Mouse (Mus musculus) MEL (cell line): ENCODE measurements around the gene Acrbp. TPM values are rescaled to one million over a fixed set of nuclear protein-coding genes. Genes with fewer than 3 reads are reported as not detected.

Source experiments
- DNase-seq: peaks from one replicate; pipeline ENCODE4 v3.0.0; 2011; ENCODE audit warnings: low read depth, low spot score
- H3K27ac ChIP-seq: 2 replicates; pipeline ENCODE4 v1.5.1; 2012; ENCODE audit warnings: low read depth, mild to moderate bottlenecking, control low read depth, low read length, moderate library complexity; ENCODE audit not compliant: control insufficient read depth
- H3K27me3 ChIP-seq, 2 experiments: fragments of 150-350 bp in 1 of 2; sonication (generic) in 1 of 2; 2 replicates each; pipeline ENCODE4 v1.6.1; 2012; ENCODE audit warnings: low read length in 2 of 2, mild to moderate bottlenecking in 2 of 2, improper control_type of control experiment in 1 of 2, moderate library complexity in 1 of 2; ENCODE audit not compliant: insufficient read depth in 2 of 2, control insufficient read depth in 1 of 2
- H3K36me3 ChIP-seq, 2 experiments: 2 replicates each; pipeline ENCODE4 v1.6.1; 2012 to 2014; ENCODE audit warnings: low read length in 2 of 2, improper control_type of control experiment in 1 of 2, inconsistent platforms in 1 of 2, mild to moderate bottlenecking in 1 of 2; ENCODE audit not compliant: insufficient read depth in 2 of 2, control insufficient read depth in 1 of 2
- H3K4me1 ChIP-seq, 2 experiments: fragments of 150-350 bp in 1 of 2; sonication (generic) in 1 of 2; 2 replicates each; pipeline ENCODE4 v1.6.1; 2012; ENCODE audit warnings: low read length in 2 of 2, improper control_type of control experiment in 1 of 2, mild to moderate bottlenecking in 1 of 2; ENCODE audit not compliant: insufficient read depth in 2 of 2, control insufficient read depth in 1 of 2
- H3K4me3 ChIP-seq, 2 experiments: fragments of 150-350 bp in 1 of 2; sonication (generic) in 1 of 2; 2 replicates each; pipeline ENCODE4 v1.5.1; 2012; ENCODE audit warnings: low read depth in 2 of 2, low read length in 2 of 2, mild to moderate bottlenecking in 2 of 2, moderate library complexity in 2 of 2, control low read depth in 1 of 2, improper control_type of control experiment in 1 of 2; ENCODE audit not compliant: control insufficient read depth in 1 of 2, insufficient read depth in 1 of 2
- H3K79me2 ChIP-seq: 2 replicates; pipeline ENCODE4 v1.6.1; 2012; ENCODE audit warnings: mild to moderate bottlenecking, low read length, moderate library complexity; ENCODE audit not compliant: control insufficient read depth, poor library complexity, insufficient read depth
- H3K9ac ChIP-seq: 2 replicates; pipeline ENCODE4 v1.6.1; 2012; ENCODE audit warnings: low read depth, mild to moderate bottlenecking, control low read depth, low read length, moderate library complexity; ENCODE audit not compliant: control insufficient read depth, poor library complexity, severe bottlenecking
- H3K9me3 ChIP-seq: fragments of 150-350 bp; sonication (generic); replicated peaks from 2 replicates; pipeline ENCODE4 v1.6.1; 2012; ENCODE audit warnings: mild to moderate bottlenecking, low read length, improper control_type of control experiment, moderate library complexity; ENCODE audit not compliant: insufficient read depth
- CHD1 ChIP-seq: IDR thresholded peaks from 2 replicates; pipeline ENCODE4 v1.6.1; 2012; ENCODE audit warnings: low read depth, mild to moderate bottlenecking, inconsistent platforms, low read length, improper control_type of control experiment
- CHD2 ChIP-seq: IDR thresholded peaks from 2 replicates; pipeline ENCODE4 v1.6.1; 2011; ENCODE audit warnings: low read length, improper control_type of control experiment
- CTCF ChIP-seq, 3 experiments: IDR thresholded peaks in 2 of 3; conservative IDR thresholded peaks in 1 of 3; 2 replicates each; pipeline ENCODE4 v1.5.1; 2011 to 2012; ENCODE audit warnings: low read length in 3 of 3, low read depth in 2 of 3, mild to moderate bottlenecking in 2 of 3, improper control_type of control experiment in 1 of 3, inconsistent platforms in 1 of 3, mixed read lengths in 1 of 3, moderate library complexity in 1 of 3; ENCODE audit not compliant: control insufficient read depth in 1 of 3, insufficient read depth in 1 of 3, poor library complexity in 1 of 3, severe bottlenecking in 1 of 3
- E2F4 ChIP-seq: IDR thresholded peaks from 2 replicates; pipeline ENCODE4 v1.6.1; 2011; ENCODE audit warnings: low read depth, low read length, improper control_type of control experiment, borderline replicate concordance
- ELF1 ChIP-seq: IDR thresholded peaks from 2 replicates; pipeline ENCODE4 v1.6.1; 2014; ENCODE audit warnings: low read depth, mild to moderate bottlenecking, inconsistent platforms, low read length, improper control_type of control experiment, moderate library complexity
- ETS1 ChIP-seq: IDR thresholded peaks from 2 replicates; pipeline ENCODE4 v1.6.1; 2012; ENCODE audit warnings: low read depth, mild to moderate bottlenecking, inconsistent platforms, low read length, improper control_type of control experiment, moderate library complexity
- GABPA ChIP-seq: IDR thresholded peaks from 2 replicates; pipeline ENCODE4 v1.6.1; 2012; ENCODE audit warnings: low read depth, mild to moderate bottlenecking, inconsistent platforms, low read length, improper control_type of control experiment, moderate library complexity
- GATA1 ChIP-seq: IDR thresholded peaks from 2 replicates; pipeline ENCODE4 v1.6.1; 2011; ENCODE audit warnings: low read depth, low read length, improper control_type of control experiment
- JUND ChIP-seq: IDR thresholded peaks from 2 replicates; pipeline ENCODE4 v1.6.1; 2011; ENCODE audit warnings: low read depth, mild to moderate bottlenecking, improper control_type of control experiment, low read length
- KAT2A ChIP-seq: conservative IDR thresholded peaks from 2 replicates; pipeline ENCODE4 v1.6.1; 2012; ENCODE audit warnings: low read depth, low read length, improper control_type of control experiment, inconsistent platforms
- MAFK ChIP-seq: IDR thresholded peaks from 2 replicates; pipeline ENCODE4 v1.6.1; 2011; ENCODE audit warnings: low read depth, mild to moderate bottlenecking, low read length, improper control_type of control experiment, borderline replicate concordance
- MAX ChIP-seq: IDR thresholded peaks from 2 replicates; pipeline ENCODE4 v1.6.1; 2011; ENCODE audit warnings: low read length, improper control_type of control experiment
- MAZ ChIP-seq: IDR thresholded peaks from 2 replicates; pipeline ENCODE4 v1.6.1; 2012; ENCODE audit warnings: low read depth, mild to moderate bottlenecking, inconsistent platforms, low read length, improper control_type of control experiment
- MEF2A ChIP-seq: IDR thresholded peaks from 2 replicates; pipeline ENCODE4 v1.6.1; 2014; ENCODE audit warnings: low read depth, mild to moderate bottlenecking, inconsistent platforms, low read length, improper control_type of control experiment; ENCODE audit not compliant: poor library complexity, insufficient replicate concordance, severe bottlenecking; ENCODE audit errors: extremely low read depth
- MXI1 ChIP-seq: IDR thresholded peaks from 2 replicates; pipeline ENCODE4 v1.6.1; 2011; ENCODE audit warnings: mild to moderate bottlenecking, low read depth, low read length, improper control_type of control experiment
- MYB ChIP-seq: IDR thresholded peaks from 2 replicates; pipeline ENCODE4 v1.6.1; 2011; ENCODE audit warnings: mild to moderate bottlenecking, low read depth, low read length, improper control_type of control experiment
- MYC ChIP-seq: IDR thresholded peaks from 2 replicates; pipeline ENCODE4 v1.6.1; 2011; ENCODE audit warnings: low read depth, mild to moderate bottlenecking, low read length, improper control_type of control experiment, moderate library complexity
- NELFE ChIP-seq: IDR thresholded peaks from 2 replicates; pipeline ENCODE4 v1.6.1; 2011; ENCODE audit warnings: low read depth, low read length, improper control_type of control experiment
- POLR2A ChIP-seq, 2 experiments: IDR thresholded peaks; 2 replicates each; pipeline ENCODE4 v1.6.1; 2011 to 2012; ENCODE audit warnings: low read length in 2 of 2, mild to moderate bottlenecking in 2 of 2, control low read depth in 1 of 2, improper control_type of control experiment in 1 of 2, low read depth in 1 of 2, moderate library complexity in 1 of 2; ENCODE audit not compliant: control insufficient read depth in 1 of 2, insufficient read depth in 1 of 2, poor library complexity in 1 of 2
- POLR2AphosphoS2 ChIP-seq: IDR thresholded peaks from 2 replicates; pipeline ENCODE4 v1.6.1; 2011; ENCODE audit warnings: low read length, improper control_type of control experiment
- POLR2AphosphoS5 ChIP-seq: IDR thresholded peaks from 2 replicates; pipeline ENCODE4 v1.6.1; 2012; ENCODE audit warnings: low read depth, borderline replicate concordance, mild to moderate bottlenecking, inconsistent platforms, low read length, moderate library complexity, mixed read lengths
- SIN3A ChIP-seq: IDR thresholded peaks from 2 replicates; pipeline ENCODE4 v1.6.1; 2012; ENCODE audit warnings: low read length, improper control_type of control experiment, inconsistent platforms
- TBP ChIP-seq: IDR thresholded peaks from 2 replicates; pipeline ENCODE4 v1.8.0; 2011; ENCODE audit warnings: low read depth, low read length, improper control_type of control experiment
- USF2 ChIP-seq, 2 experiments: IDR thresholded peaks; 2 replicates each; pipeline ENCODE4 v1.6.1; 2011 to 2012; ENCODE audit warnings: improper control_type of control experiment in 2 of 2, low read length in 2 of 2, borderline replicate concordance in 1 of 2, inconsistent platforms in 1 of 2, low read depth in 1 of 2, mild to moderate bottlenecking in 1 of 2; ENCODE audit not compliant: insufficient read depth in 1 of 2
- ZKSCAN1 ChIP-seq: IDR thresholded peaks from 2 replicates; pipeline ENCODE4 v1.6.1; 2012; ENCODE audit warnings: low read depth, mild to moderate bottlenecking, inconsistent platforms, low read length, improper control_type of control experiment, moderate library complexity
- ZNF384 ChIP-seq: IDR thresholded peaks from 2 replicates; pipeline ENCODE4 v1.6.1; 2012; ENCODE audit warnings: low read depth, mild to moderate bottlenecking, inconsistent platforms, low read length, improper control_type of control experiment
- polyA plus RNA-seq, 2 experiments: library from polyadenylated mRNA; stranded (reverse) in 1 of 2; unstranded in 1 of 2; fragments of >175 nt in 1 of 2; fragments of >200 nt in 1 of 2; gene quantifications; 2 replicates each; pipeline versions ENCODE4 v1.2.1 to v1.2.4; 2012; ENCODE audit warnings: low replicate concordance in 2 of 2, low read depth in 1 of 2; ENCODE audit not compliant: insufficient read length in 2 of 2, insufficient read depth in 1 of 2, missing spikeins in 1 of 2
- total RNA-seq: library from RNA; depleted of rRNA; stranded (reverse); fragments of 300-350 nt; gene quantifications from 2 replicates; pipeline ENCODE4 v1.2.3, GENCODE M21; 2012

Acrbp gene
- total and polyA plus RNA-seq, 3 experiments, result 3.3 to 5.3 TPM; not detected in 1

DNA sequence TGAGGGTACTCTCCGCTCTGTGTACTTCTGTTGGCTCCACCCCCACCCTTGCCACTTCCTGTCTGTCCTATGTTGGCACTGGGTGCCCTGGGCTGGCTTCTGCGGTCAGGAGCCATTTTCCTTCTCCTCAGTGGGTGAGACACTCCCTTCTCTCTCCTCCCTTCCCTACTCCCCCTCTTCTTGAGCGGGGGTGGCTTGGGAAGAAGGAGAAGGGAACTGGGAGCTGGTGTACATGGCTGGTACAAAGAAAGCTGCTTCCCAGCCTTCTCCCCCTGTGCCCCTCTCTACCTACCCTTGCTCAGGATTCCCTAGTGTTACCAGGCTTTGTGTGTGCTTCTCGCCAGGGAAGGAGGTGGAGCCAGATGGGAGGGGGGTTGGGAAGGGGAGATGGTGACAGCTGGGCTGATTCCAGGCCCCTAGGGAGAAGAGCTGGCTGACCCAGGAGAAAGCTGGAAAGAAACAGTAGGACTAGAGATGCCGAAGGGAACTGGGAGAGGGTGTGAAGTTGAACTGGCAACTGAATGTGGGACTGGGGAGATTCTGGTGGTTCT lies 50.0 kb downstream of the Acrbp start:
- H3K27ac ChIP-seq, result no peak overlapping the region
- no peaks in the 10 kb centered on the region for H3K27me3 ChIP-seq
- H3K9me3 ChIP-seq, result no peaks in the 10 kb centered on the region
- H3K4me1 ChIP-seq, result peaks cover 11 to 37% of the 10 kb centered on the region in 2 experiments
- no peak overlapping the region; the same call in 1 of the 2 replicates for H3K9ac ChIP-seq
- peaks cover 20 to 35% of the 10 kb centered on the region in 2 experiments for H3K36me3 ChIP-seq
- H3K4me3 ChIP-seq, result no peak overlapping the region
- no peak for TF ChIP-seq USF2 (IDR thresholded peaks at IDR 0.05; ENCODE audit: borderline replicate concordance in 1 of 2, insufficient read depth in 1 of 2, low read depth in 1 of 2, low read length in 2 of 2)
- no peak for TF ChIP-seq MAFK
- TF ChIP-seq CHD1, result no peak
- no peak for TF ChIP-seq TBP
- no peak for TF ChIP-seq ELF1
- TF ChIP-seq SIN3A, result no peak
- no peak for TF ChIP-seq GATA1
- TF ChIP-seq E2F4, result no peak
- TF ChIP-seq POLR2AphosphoS2, result no peak
- TF ChIP-seq ETS1, result no peak
- TF ChIP-seq POLR2AphosphoS5, result no peak
- TF ChIP-seq MYB, result no peak
- no peak for TF ChIP-seq CHD2
- no peak for TF ChIP-seq MXI1
- TF ChIP-seq MAZ, result no peak
- H3K79me2 ChIP-seq, result peaks cover 37% of the 10 kb centered on the region
- no peak for DNase-seq

DNA sequence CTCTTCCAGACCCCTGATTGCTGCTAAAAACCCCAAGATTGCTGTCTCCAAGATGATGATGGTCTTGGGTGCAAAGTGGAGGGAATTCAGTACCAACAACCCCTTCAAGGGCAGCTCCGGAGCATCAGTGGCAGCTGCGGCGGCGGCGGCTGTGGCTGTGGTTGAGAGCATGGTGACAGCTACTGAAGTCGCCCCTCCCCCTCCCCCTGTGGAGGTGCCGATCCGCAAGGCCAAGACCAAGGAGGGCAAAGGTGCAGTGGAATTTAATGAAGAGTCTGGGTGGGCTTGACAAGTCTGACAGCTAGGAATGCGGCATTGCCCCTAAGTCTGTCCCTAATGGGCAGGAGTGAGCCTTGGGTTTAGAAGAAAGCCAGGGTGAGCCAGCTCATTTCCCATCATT lies 52.0 kb downstream of the Acrbp start:
- peaks cover 8 to 34% of the 10 kb centered on the region in 2 experiments; a peak in 3 of 4 replicates for H3K4me1 ChIP-seq
- H3K79me2 ChIP-seq, result peaks cover 34% of the 10 kb centered on the region
- H3K36me3 ChIP-seq, result peaks cover 29 to 31% of the 10 kb centered on the region in 2 experiments
- H3K4me3 ChIP-seq, result no peak overlapping the region
- no peaks in the 10 kb centered on the region for H3K9me3 ChIP-seq
- H3K27me3 ChIP-seq, result no peaks in the 10 kb centered on the region
- TF ChIP-seq POLR2AphosphoS2 (no peak), POLR2A (IDR thresholded peaks at IDR 0.05; ENCODE audit: control insufficient read depth in 1 of 2, insufficient read depth in 1 of 2, low read depth in 1 of 2, low read length in 2 of 2, poor library complexity in 1 of 2) (no peak), GABPA (no peak), SIN3A (no peak), CTCF (IDR thresholded peaks at IDR 0.05 in 2 of 3, conservative IDR thresholded peaks at IDR 0.05 in 1 of 3; ENCODE audit: control insufficient read depth in 1 of 3, insufficient read depth in 1 of 3, low read depth in 2 of 3, low read length in 3 of 3, poor library complexity in 1 of 3, severe bottlenecking in 1 of 3) (no peak), MYC (no peak), POLR2AphosphoS5 (no peak), MAFK (no peak), KAT2A (no peak), ZNF384 (no peak), ZKSCAN1 (no peak), MAX (no peak), MEF2A (no peak), NELFE (no peak), E2F4 (no peak), JUND (no peak), MXI1 (no peak)
- no peak overlapping the region for H3K9ac ChIP-seq
- no peak overlapping the region for H3K27ac ChIP-seq
- DNase-seq, result no peak
